Mouse (Mus musculus): ENCODE data around the gene Hist1h2bl. TPM values are rescaled to one million over a fixed set of nuclear protein-coding genes. Genes with fewer than 3 reads are reported as not detected.

Hist1h2bl gene
- polyA plus RNA-seq (2015; fragmentation: Illumina TruSeq; extraction: RNeasy Lipid Tissue Mini Kit (QIAGEN cat#74804); ENCODE audit: insufficient read depth, low replicate concordance): not detected

DNA sequence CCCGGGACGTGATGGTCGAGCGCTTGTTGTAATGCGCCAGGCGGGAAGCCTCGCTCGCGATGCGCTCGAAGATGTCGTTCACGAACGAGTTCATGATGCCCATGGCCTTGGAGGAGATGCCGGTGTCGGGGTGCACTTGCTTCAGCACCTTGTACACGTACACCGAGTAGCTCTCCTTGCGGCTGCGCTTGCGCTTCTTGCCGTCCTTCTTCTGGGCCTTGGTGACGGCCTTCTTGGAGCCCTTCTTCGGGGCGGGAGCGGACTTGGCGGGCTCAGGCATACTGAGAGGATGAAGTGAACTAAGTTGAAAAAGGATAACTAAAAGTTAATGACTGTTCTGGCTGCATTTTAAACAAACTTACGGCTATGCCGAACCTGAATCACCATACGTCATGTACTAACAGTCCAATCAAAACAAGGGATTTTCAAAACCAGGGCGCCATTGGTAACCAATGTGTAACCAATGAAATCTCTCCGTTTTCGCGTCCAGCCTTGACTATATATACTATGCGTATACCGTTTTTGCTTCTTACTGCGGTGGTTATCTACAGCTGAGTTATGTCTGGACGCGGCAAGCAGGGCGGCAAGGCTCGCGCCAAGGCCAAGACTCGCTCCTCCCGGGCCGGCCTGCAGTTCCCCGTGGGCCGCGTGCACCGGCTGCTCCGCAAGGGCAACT is at the start of gene Hist1h2bl, which contains the start of gene Hist1h2ai:
TSS of gene Hist1h2bl (minus strand) at position 280 of the 676 bp plus-strand sequence.
TSS of gene Hist1h2ai (plus strand) at position 559 of the 676 bp plus-strand sequence.

DNA sequence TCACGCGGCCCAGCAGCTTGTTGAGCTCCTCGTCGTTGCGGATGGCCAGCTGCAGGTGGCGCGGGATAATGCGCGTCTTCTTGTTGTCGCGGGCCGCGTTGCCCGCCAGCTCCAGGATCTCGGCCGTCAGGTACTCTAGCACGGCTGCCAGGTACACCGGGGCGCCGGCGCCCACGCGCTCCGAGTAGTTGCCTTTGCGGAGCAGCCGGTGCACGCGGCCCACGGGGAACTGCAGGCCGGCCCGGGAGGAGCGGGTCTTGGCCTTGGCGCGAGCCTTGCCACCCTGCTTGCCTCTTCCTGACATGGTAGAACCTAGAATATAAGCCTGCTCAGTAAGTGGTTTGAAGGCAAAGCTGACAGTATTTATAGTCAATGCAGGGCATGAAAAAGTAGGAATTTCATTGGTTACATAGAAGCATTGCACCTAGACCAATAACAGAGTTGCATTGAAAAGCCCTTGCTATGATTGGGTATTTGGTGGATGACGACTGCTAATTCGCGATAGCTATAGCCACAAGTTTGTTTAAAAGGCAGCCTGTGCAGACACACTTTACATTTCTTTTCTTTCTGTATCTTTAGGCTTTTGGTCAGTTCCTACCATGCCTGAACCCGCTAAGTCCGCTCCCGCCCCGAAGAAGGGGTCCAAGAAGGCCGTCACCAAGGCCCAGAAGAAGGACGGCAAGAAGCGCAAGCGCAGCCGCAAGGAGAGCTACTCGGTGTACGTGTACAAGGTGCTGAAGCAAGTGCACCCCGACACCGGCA is 37.8 kb upstream of the Hist1h2bl start, which contains the start of the genes Hist1h2ak and Hist1h2bn:
TSS of gene Hist1h2ak (minus strand) at position 304 of the 762 bp plus-strand sequence.
TSS of gene Hist1h2bn (plus strand) at position 600 of the 762 bp plus-strand sequence.

DNA sequence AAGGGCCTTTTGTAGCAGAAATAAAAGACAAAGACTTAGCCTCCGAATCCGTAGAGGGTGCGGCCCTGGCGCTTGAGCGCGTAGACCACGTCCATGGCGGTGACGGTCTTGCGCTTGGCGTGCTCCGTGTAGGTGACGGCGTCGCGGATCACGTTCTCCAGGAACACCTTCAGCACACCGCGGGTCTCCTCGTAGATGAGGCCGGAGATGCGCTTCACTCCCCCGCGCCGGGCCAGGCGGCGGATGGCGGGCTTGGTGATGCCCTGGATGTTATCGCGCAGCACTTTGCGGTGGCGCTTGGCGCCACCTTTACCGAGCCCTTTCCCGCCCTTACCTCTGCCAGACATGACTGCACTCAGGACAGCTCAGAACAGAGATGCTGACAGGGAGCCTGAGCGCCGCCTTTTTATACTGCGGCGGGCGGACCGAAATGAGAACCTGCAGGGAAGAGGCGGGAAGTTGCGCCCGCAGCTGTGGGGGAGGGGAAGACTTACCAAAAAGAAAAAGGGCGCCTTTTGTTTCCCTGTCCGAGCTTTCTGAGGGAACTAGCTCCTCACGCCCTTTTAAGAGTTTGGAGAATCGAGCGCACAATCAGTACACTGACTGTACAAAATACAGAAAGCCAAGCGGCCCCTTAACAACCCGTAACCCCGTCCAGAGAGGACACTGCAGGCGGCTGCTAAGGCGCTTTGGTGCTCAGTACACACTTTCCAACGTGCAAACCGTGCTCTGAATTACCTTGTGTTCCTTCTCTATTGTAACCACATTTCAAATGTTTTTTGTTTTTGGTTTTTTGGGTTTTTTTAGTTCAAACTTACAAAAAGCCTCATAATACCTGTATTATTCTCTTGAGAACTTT is 34.4 kb upstream of the Hist1h2bl start, which contains the start of gene Hist1h4k:
TSS of gene Hist1h4k (minus strand) at position 347 of the 859 bp plus-strand sequence.

DNA sequence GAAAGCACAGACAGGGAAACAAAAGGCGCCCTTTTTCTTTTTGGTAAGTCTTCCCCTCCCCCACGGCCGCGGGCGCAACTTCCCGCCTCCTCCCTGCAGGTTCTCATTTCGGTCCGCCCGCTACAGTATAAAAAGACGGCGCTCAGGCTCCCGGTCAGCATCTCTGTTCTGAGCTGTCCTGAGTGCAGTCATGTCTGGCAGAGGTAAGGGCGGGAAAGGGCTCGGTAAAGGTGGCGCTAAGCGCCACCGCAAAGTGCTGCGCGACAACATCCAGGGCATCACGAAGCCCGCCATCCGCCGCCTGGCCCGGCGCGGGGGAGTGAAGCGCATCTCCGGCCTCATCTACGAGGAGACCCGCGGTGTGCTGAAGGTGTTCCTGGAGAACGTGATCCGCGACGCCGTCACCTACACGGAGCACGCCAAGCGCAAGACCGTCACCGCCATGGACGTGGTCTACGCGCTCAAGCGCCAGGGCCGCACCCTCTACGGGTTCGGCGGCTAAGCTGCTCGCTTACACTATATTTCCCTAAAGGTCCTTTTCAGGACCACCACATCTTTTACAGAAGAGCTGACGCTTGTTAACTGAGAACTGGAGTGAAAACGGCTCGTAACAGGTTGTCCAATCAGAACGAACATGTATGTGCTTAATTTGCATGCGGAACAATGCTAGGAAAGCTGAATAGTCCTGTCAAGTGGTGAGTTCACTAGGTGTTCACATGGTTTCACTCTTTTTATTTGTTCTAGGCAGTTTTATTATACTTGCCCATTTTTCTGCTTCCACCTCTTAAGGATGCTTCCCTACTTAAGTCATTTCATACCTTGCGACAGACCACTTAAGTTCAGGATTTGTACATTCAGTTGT is 19.2 kb upstream of the Hist1h2bl start, which contains the start of gene Hist1h4j:
TSS of gene Hist1h4j (plus strand) at position 159 of the 862 bp plus-strand sequence.

DNA sequence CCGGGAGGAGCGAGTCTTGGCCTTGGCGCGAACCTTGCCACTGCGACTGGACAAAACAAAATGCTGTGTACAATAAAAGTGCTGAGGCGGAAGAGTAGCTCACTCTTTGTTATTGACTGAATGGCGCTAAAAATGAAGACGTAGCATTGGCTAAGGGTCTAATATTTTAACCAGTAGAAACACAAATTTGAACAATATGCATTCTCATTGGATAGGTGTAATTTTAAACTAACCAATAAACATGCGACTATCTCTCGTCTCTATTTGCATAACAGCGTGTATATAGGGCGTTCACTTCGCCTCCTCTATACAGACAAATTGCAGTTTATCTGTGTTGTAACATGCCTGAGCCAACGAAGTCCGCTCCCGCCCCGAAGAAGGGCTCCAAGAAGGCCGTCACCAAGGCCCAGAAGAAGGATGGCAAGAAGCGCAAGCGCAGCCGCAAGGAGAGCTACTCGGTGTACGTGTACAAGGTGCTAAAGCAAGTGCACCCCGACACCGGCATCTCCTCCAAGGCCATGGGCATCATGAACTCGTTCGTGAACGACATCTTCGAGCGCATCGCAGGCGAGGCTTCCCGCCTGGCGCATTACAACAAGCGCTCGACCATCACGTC is 5.9 kb upstream of the Hist1h2bl start, which contains the start of gene Hist1h2bm:
TSS of gene Hist1h2bm (plus strand) at position 288 of the 616 bp plus-strand sequence.

DNA sequence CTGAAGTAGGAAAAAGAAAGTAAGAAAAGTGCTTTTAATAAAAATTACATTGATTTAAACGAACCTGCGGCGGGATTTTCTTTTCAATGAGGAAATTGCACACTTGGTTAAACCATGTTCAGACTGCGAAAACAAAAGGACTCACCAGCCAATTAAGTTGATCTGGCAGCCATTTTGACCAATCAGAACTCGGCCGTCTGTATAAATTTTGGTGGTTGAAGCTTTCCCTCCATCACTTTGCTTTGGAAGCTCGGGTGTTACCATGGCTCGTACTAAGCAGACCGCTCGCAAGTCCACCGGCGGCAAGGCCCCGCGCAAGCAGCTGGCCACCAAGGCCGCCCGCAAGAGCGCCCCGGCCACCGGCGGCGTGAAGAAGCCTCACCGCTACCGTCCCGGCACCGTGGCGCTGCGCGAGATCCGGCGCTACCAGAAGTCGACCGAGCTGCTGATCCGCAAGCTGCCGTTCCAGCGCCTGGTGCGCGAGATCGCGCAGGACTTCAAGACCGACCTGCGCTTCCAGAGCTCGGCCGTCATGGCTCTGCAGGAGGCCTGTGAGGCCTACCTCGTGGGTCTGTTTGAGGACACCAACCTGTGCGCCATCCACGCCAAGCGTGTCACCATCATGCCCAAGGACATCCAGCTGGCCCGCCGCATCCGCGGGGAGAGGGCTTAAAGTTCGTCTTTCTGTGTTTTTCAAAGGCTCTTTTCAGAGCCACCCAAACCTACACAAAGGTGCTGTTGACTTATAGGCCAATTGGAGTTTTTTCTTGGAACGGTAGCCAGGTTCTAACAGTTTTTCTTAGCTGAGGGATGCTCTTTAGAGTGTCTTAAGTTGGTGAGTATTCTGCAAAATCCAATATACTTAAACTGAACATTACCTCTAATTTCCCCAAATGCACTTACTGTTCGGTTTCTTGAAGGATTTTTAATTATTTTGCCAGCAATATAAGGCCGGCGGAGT is 1.7 kb upstream of the Hist1h2bl start, which contains the start of gene Hist1h3h:
TSS of gene Hist1h3h (plus strand) at position 263 of the 961 bp plus-strand sequence.

DNA sequence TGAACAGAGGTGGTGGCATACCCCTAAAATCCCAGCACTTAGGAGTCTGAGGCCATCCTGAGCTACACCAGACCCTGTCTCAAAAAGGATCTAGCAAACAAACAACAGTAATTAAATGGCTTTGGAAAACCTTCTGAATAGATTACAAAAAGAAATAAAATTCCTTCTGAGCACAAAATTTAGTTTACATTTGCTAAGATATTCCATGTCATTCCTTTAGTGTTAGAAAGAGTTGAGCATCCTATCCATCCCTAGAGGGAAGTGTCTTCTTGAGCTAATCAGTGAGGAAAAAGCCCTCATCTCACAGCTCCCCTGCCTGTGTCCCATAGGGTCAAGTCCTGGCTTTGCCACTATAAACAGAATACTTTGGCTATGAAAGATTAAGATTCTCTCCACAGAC is 18.1 kb downstream of the Hist1h2bl start, which contains the start of gene Olfr1359:
TSS of gene Olfr1359 (plus strand) at position 301 of the 400 bp plus-strand sequence.

DNA sequence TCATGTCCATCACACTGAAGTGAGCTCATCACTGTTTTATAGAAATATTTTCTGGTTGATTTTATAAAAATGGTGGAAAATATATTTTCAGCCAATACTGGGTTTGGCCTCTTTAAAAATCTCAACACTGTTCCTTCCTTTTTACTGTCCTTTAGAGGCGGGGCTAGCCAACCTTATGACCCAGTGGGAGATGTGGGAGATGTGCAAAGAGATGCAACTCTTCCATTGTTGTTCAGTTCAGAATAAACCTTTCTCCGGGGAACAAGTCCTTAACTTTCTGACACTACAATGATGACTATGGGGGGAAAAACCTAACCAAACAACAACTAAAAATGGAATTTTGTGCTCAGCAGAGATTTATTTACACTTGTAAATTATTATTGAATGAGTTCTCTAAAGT is 38.6 kb downstream of the Hist1h2bl start, which contains the start of gene Olfr1360:
TSS of gene Olfr1360 (minus strand) at position 101 of the 400 bp plus-strand sequence.

Other genes starting within 250 kb of the Hist1h2bl start
- 0.32 TPM for gene Nkapl, start 247.6 kb downstream of the Hist1h2bl start, polyA plus RNA-seq (2015; fragmentation: Illumina TruSeq; extraction: RNeasy Lipid Tissue Mini Kit (QIAGEN cat#74804); ENCODE audit: insufficient read depth, low replicate concordance)
- 1.2 TPM for gene Zkscan4, start 237.2 kb downstream of the Hist1h2bl start, polyA plus RNA-seq (2015; fragmentation: Illumina TruSeq; extraction: RNeasy Lipid Tissue Mini Kit (QIAGEN cat#74804); ENCODE audit: insufficient read depth, low replicate concordance)
- not detected for gene Gm10065, start 236.7 kb downstream of the Hist1h2bl start, polyA plus RNA-seq (2015; fragmentation: Illumina TruSeq; extraction: RNeasy Lipid Tissue Mini Kit (QIAGEN cat#74804); ENCODE audit: insufficient read depth, low replicate concordance)
- 1.3 TPM for gene AK157302, start 220.9 kb downstream of the Hist1h2bl start, polyA plus RNA-seq (2015; fragmentation: Illumina TruSeq; extraction: RNeasy Lipid Tissue Mini Kit (QIAGEN cat#74804); ENCODE audit: insufficient read depth, low replicate concordance)
- gene Gm11273, start 214.7 kb downstream of the Hist1h2bl start, polyA plus RNA-seq (2015; fragmentation: Illumina TruSeq; extraction: RNeasy Lipid Tissue Mini Kit (QIAGEN cat#74804); ENCODE audit: insufficient read depth, low replicate concordance): 1.8 TPM
- 19.1 TPM for gene Zkscan8, start 185.0 kb downstream of the Hist1h2bl start, polyA plus RNA-seq (2015; fragmentation: Illumina TruSeq; extraction: RNeasy Lipid Tissue Mini Kit (QIAGEN cat#74804); ENCODE audit: insufficient read depth, low replicate concordance)
- gene Olfr1366, start 173.3 kb downstream of the Hist1h2bl start, polyA plus RNA-seq (2015; fragmentation: Illumina TruSeq; extraction: RNeasy Lipid Tissue Mini Kit (QIAGEN cat#74804); ENCODE audit: insufficient read depth, low replicate concordance): not detected
- not detected for gene Olfr1535, start 156.2 kb downstream of the Hist1h2bl start, polyA plus RNA-seq (2015; fragmentation: Illumina TruSeq; extraction: RNeasy Lipid Tissue Mini Kit (QIAGEN cat#74804); ENCODE audit: insufficient read depth, low replicate concordance)
- gene Olfr1364, start 134.4 kb downstream of the Hist1h2bl start, polyA plus RNA-seq (2015; fragmentation: Illumina TruSeq; extraction: RNeasy Lipid Tissue Mini Kit (QIAGEN cat#74804); ENCODE audit: insufficient read depth, low replicate concordance): not detected
- not detected for gene Olfr1362, start 102.1 kb downstream of the Hist1h2bl start, polyA plus RNA-seq (2015; fragmentation: Illumina TruSeq; extraction: RNeasy Lipid Tissue Mini Kit (QIAGEN cat#74804); ENCODE audit: insufficient read depth, low replicate concordance)
- not detected for gene Olfr11, start 73.6 kb downstream of the Hist1h2bl start, polyA plus RNA-seq (2015; fragmentation: Illumina TruSeq; extraction: RNeasy Lipid Tissue Mini Kit (QIAGEN cat#74804); ENCODE audit: insufficient read depth, low replicate concordance)
- gene Olfr1361, start 52.8 kb downstream of the Hist1h2bl start, polyA plus RNA-seq (2015; fragmentation: Illumina TruSeq; extraction: RNeasy Lipid Tissue Mini Kit (QIAGEN cat#74804); ENCODE audit: insufficient read depth, low replicate concordance): not detected
- gene Olfr1360, start 38.7 kb downstream of the Hist1h2bl start, polyA plus RNA-seq (2015; fragmentation: Illumina TruSeq; extraction: RNeasy Lipid Tissue Mini Kit (QIAGEN cat#74804); ENCODE audit: insufficient read depth, low replicate concordance): not detected
- not detected for gene Olfr1359, start 18.0 kb downstream of the Hist1h2bl start, polyA plus RNA-seq (2015; fragmentation: Illumina TruSeq; extraction: RNeasy Lipid Tissue Mini Kit (QIAGEN cat#74804); ENCODE audit: insufficient read depth, low replicate concordance)
- gene Hist1h2ai, start 279 bp upstream of the Hist1h2bl start, polyA plus RNA-seq (2015; fragmentation: Illumina TruSeq; extraction: RNeasy Lipid Tissue Mini Kit (QIAGEN cat#74804); ENCODE audit: insufficient read depth, low replicate concordance): not detected
- not detected for gene Hist1h3h, start 1.5 kb upstream of the Hist1h2bl start, polyA plus RNA-seq (2015; fragmentation: Illumina TruSeq; extraction: RNeasy Lipid Tissue Mini Kit (QIAGEN cat#74804); ENCODE audit: insufficient read depth, low replicate concordance)
- gene Hist1h2bm, start 5.9 kb upstream of the Hist1h2bl start, polyA plus RNA-seq (2015; fragmentation: Illumina TruSeq; extraction: RNeasy Lipid Tissue Mini Kit (QIAGEN cat#74804); ENCODE audit: insufficient read depth, low replicate concordance): not detected
- gene Hist1h4j, start 18.9 kb upstream of the Hist1h2bl start, polyA plus RNA-seq (2015; fragmentation: Illumina TruSeq; extraction: RNeasy Lipid Tissue Mini Kit (QIAGEN cat#74804); ENCODE audit: insufficient read depth, low replicate concordance): not detected
- gene Hist1h4k, start 34.4 kb upstream of the Hist1h2bl start, polyA plus RNA-seq (2015; fragmentation: Illumina TruSeq; extraction: RNeasy Lipid Tissue Mini Kit (QIAGEN cat#74804); ENCODE audit: insufficient read depth, low replicate concordance): not detected
- not detected for gene Hist1h2ak, start 37.7 kb upstream of the Hist1h2bl start, polyA plus RNA-seq (2015; fragmentation: Illumina TruSeq; extraction: RNeasy Lipid Tissue Mini Kit (QIAGEN cat#74804); ENCODE audit: insufficient read depth, low replicate concordance)
- gene Hist1h2bn, start 38.0 kb upstream of the Hist1h2bl start, polyA plus RNA-seq (2015; fragmentation: Illumina TruSeq; extraction: RNeasy Lipid Tissue Mini Kit (QIAGEN cat#74804); ENCODE audit: insufficient read depth, low replicate concordance): not detected
- not detected for gene Hist1h1b, start 64.5 kb upstream of the Hist1h2bl start, polyA plus RNA-seq (2015; fragmentation: Illumina TruSeq; extraction: RNeasy Lipid Tissue Mini Kit (QIAGEN cat#74804); ENCODE audit: insufficient read depth, low replicate concordance)
- not detected for gene Hist1h3i, start 67.2 kb upstream of the Hist1h2bl start, polyA plus RNA-seq (2015; fragmentation: Illumina TruSeq; extraction: RNeasy Lipid Tissue Mini Kit (QIAGEN cat#74804); ENCODE audit: insufficient read depth, low replicate concordance)
- gene Hist1h2an, start 71.1 kb upstream of the Hist1h2bl start, polyA plus RNA-seq (2015; fragmentation: Illumina TruSeq; extraction: RNeasy Lipid Tissue Mini Kit (QIAGEN cat#74804); ENCODE audit: insufficient read depth, low replicate concordance): not detected
- gene Hist1h2bp, start 71.3 kb upstream of the Hist1h2bl start, polyA plus RNA-seq (2015; fragmentation: Illumina TruSeq; extraction: RNeasy Lipid Tissue Mini Kit (QIAGEN cat#74804); ENCODE audit: insufficient read depth, low replicate concordance): not detected
- 1.1 TPM for gene Hist1h2bq, start 94.1 kb upstream of the Hist1h2bl start, polyA plus RNA-seq (2015; fragmentation: Illumina TruSeq; extraction: RNeasy Lipid Tissue Mini Kit (QIAGEN cat#74804); ENCODE audit: insufficient read depth, low replicate concordance)
- not detected for gene Hist1h2ao, start 94.3 kb upstream of the Hist1h2bl start, polyA plus RNA-seq (2015; fragmentation: Illumina TruSeq; extraction: RNeasy Lipid Tissue Mini Kit (QIAGEN cat#74804); ENCODE audit: insufficient read depth, low replicate concordance)
- gene Hist1h4m, start 95.6 kb upstream of the Hist1h2bl start, polyA plus RNA-seq (2015; fragmentation: Illumina TruSeq; extraction: RNeasy Lipid Tissue Mini Kit (QIAGEN cat#74804); ENCODE audit: insufficient read depth, low replicate concordance): not detected
- not detected for gene Hist1h4n, start 116.1 kb upstream of the Hist1h2bl start, polyA plus RNA-seq (2015; fragmentation: Illumina TruSeq; extraction: RNeasy Lipid Tissue Mini Kit (QIAGEN cat#74804); ENCODE audit: insufficient read depth, low replicate concordance)
- gene Hist1h2ap, start 117.4 kb upstream of the Hist1h2bl start, polyA plus RNA-seq (2015; fragmentation: Illumina TruSeq; extraction: RNeasy Lipid Tissue Mini Kit (QIAGEN cat#74804); ENCODE audit: insufficient read depth, low replicate concordance): not detected
- gene Hist1h2br, start 117.6 kb upstream of the Hist1h2bl start, polyA plus RNA-seq (2015; fragmentation: Illumina TruSeq; extraction: RNeasy Lipid Tissue Mini Kit (QIAGEN cat#74804); ENCODE audit: insufficient read depth, low replicate concordance): 0.81 TPM
- gene Zfp184, start 229.0 kb upstream of the Hist1h2bl start, polyA plus RNA-seq (2015; fragmentation: Illumina TruSeq; extraction: RNeasy Lipid Tissue Mini Kit (QIAGEN cat#74804); ENCODE audit: insufficient read depth, low replicate concordance): 1.2 TPM

All from spleen, adult 10 weeks (tissue).